Mouse (Mus musculus): ENCODE results near the gene Plekha6. TPM values are rescaled to one million over a fixed set of nuclear protein-coding genes. Genes with fewer than 3 reads are reported as not detected.

Gene Plekha6
- polyA plus RNA-seq, 2 experiments: 4.2 to 6.6 TPM

GRCm38 (mm10) chr1:133121246-133121645 lies 42.8 kb upstream of the Plekha6 start:
- ATAC-seq (ENCODE audit: low FRiP score, low read depth) (no peak), DNase-seq (ENCODE audit: low spot score) (no peak)
- H3K4me2 ChIP-seq (replicated peaks; ENCODE audit: low read depth, low read length, severe bottlenecking): no peak overlapping the region
- no peaks in the 10 kb centered on the region for H3K36me3 ChIP-seq (ENCODE audit: control insufficient read depth, insufficient read depth, low read length)
- no peaks in the 10 kb centered on the region for H3K27me3 ChIP-seq (ENCODE audit: control insufficient read depth, insufficient read depth, low read length)
- no peak overlapping the region for H3K9ac ChIP-seq (ENCODE audit: low read depth, low read length, severe bottlenecking)
- peaks cover 14% of the 10 kb centered on the region for H3K4me1 ChIP-seq (ENCODE audit: control insufficient read depth, insufficient read depth, low read length)
- WGBS: 62% methylated on average over 6 of the region's 6 CpGs
- H3K27ac ChIP-seq (replicated peaks; ENCODE audit: low read depth, low read length): no peak overlapping the region
- no peak overlapping the region for H3K4me3 ChIP-seq (replicated peaks; ENCODE audit: low read length)
- TF ChIP-seq POLR2A (IDR thresholded peaks at IDR 0.05; ENCODE audit: borderline replicate concordance, extremely low read depth, insufficient read depth, insufficient read length): no peak
- no peaks in the 10 kb centered on the region for H3K9me3 ChIP-seq (ENCODE audit: control insufficient read depth, low read length)

DNA sequence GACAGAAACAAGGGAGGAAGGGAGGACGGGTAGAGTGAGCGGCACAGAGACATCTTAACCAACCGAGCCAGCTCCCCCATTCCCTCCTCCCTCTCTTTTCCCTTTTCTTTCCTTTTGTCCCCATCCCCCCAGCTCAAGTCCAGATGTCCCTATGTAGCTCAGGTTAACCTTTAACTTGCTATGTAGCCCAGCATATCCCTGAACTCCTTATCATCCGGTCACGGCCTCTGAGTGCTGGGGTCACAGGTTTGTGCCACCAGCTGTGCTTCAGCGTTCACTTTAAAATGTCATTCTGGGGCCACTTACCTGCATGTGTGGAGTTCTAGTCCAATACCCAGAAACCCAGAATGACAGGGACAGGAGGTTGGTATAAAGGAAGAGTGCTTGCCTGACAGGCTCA lies 39.9 kb upstream of the Plekha6 start:
- Histone ChIP-seq H3K36me3 (ENCODE audit: control insufficient read depth, insufficient read depth, low read length) (no peaks in the 10 kb centered on the region), H3K9ac (ENCODE audit: low read depth, low read length, severe bottlenecking) (no peak overlapping the region), H3K27me3 (ENCODE audit: control insufficient read depth, insufficient read depth, low read length) (no peaks in the 10 kb centered on the region), H3K4me1 (ENCODE audit: control insufficient read depth, insufficient read depth, low read length) (peaks cover 14% of the 10 kb centered on the region), H3K27ac (replicated peaks; ENCODE audit: low read depth, low read length) (no peak overlapping the region), H3K4me2 (replicated peaks; ENCODE audit: low read depth, low read length, severe bottlenecking) (no peak overlapping the region), H3K4me3 (replicated peaks; ENCODE audit: low read length) (no peak overlapping the region), H3K9me3 (ENCODE audit: control insufficient read depth, low read length) (no peaks in the 10 kb centered on the region)
- no peak for DNase-seq (ENCODE audit: low spot score)
- TF ChIP-seq POLR2A (IDR thresholded peaks at IDR 0.05; ENCODE audit: borderline replicate concordance, extremely low read depth, insufficient read depth, insufficient read length): no peak
- WGBS: 85% methylated on average over 6 of the region's 6 CpGs
- no peak for ATAC-seq (ENCODE audit: low FRiP score, low read depth)

- peaks cover 5% of the 10 kb centered on the region; the same call in 1 of the 2 replicates for H3K4me1 ChIP-seq (ENCODE audit: control insufficient read depth, insufficient read depth, low read length)
- H3K27ac ChIP-seq (replicated peaks; ENCODE audit: low read depth, low read length): no peak overlapping the region
- WGBS: 86% methylated on average over 9 of the region's 9 CpGs
- H3K4me3 ChIP-seq (replicated peaks; ENCODE audit: low read length): no peak overlapping the region
- H3K4me2 ChIP-seq (replicated peaks; ENCODE audit: low read depth, low read length, severe bottlenecking): no peak overlapping the region
- TF ChIP-seq POLR2A (IDR thresholded peaks at IDR 0.05; ENCODE audit: borderline replicate concordance, extremely low read depth, insufficient read depth, insufficient read length): no peak
- no peak overlapping the region for H3K9ac ChIP-seq (ENCODE audit: low read depth, low read length, severe bottlenecking)
- H3K36me3 ChIP-seq (ENCODE audit: control insufficient read depth, insufficient read depth, low read length): no peaks in the 10 kb centered on the region
- ATAC-seq (ENCODE audit: low FRiP score, low read depth) (no peak), DNase-seq (ENCODE audit: low spot score) (no peak)
- H3K9me3 ChIP-seq (ENCODE audit: control insufficient read depth, low read length): no peaks in the 10 kb centered on the region
- no peaks in the 10 kb centered on the region for H3K27me3 ChIP-seq (ENCODE audit: control insufficient read depth, insufficient read depth, low read length)
Measured at GRCm38 (mm10) chr1:133125640-133126364, 38.2 kb upstream of the Plekha6 start.

DNA sequence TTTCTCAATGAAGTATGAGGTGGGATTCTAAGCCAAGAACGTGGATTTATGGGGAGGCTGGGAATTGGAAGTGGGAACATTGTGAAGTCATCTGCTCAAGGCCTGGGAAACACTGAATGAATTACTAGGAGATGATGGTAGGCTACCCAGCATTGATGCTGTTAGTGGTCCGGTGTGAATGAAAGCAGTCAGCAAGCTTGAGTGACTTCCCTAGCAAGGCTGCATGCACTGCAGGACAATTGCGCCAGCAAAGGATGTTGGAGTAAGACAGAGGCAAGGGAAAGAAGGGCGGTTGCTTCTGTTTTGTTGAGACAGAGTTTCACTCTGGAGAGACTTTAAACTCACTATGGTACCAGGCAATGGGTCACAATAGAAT lies 37.7 kb upstream of the Plekha6 start:
- Histone ChIP-seq H3K4me3 (replicated peaks; ENCODE audit: low read length) (no peak overlapping the region), H3K4me2 (replicated peaks; ENCODE audit: low read depth, low read length, severe bottlenecking) (no peak overlapping the region), H3K4me1 (ENCODE audit: control insufficient read depth, insufficient read depth, low read length) (peaks cover 5% of the 10 kb centered on the region; the same call in 1 of the 2 replicates), H3K9me3 (ENCODE audit: control insufficient read depth, low read length) (no peaks in the 10 kb centered on the region), H3K9ac (ENCODE audit: low read depth, low read length, severe bottlenecking) (no peak overlapping the region), H3K27ac (replicated peaks; ENCODE audit: low read depth, low read length) (no peak overlapping the region), H3K36me3 (ENCODE audit: control insufficient read depth, insufficient read depth, low read length) (no peaks in the 10 kb centered on the region), H3K27me3 (ENCODE audit: control insufficient read depth, insufficient read depth, low read length) (no peaks in the 10 kb centered on the region)
- WGBS: 52% methylated on average over 4 of the region's 4 CpGs
- no peak for TF ChIP-seq POLR2A (IDR thresholded peaks at IDR 0.05; ENCODE audit: borderline replicate concordance, extremely low read depth, insufficient read depth, insufficient read length)
- ATAC-seq (ENCODE audit: low FRiP score, low read depth): no peak
- no peak for DNase-seq (ENCODE audit: low spot score)

DNA sequence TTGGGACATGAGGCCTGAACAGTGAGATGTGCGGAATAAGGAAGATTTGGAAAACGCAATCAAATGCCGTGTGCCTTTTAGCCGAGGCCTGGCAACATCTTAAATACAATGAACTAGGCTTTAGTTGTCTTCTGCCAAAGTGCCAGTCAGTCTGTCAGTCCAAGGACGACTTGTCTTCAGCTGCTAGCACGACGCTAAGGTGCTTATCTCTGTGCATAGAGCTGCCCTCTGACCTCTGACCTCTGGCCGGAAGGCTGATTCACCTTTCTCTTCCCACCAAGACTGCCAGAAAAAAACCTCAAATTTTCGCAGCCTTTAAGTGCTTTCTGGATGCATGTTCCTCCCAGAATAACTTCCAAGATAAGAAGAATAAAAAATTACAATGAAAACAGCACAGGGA lies 36.7 kb upstream of the Plekha6 start:
- DNase-seq (ENCODE audit: low spot score): no peak
- Histone ChIP-seq H3K4me2 (replicated peaks; ENCODE audit: low read depth, low read length, severe bottlenecking) (no peak overlapping the region), H3K27ac (replicated peaks; ENCODE audit: low read depth, low read length) (no peak overlapping the region), H3K36me3 (ENCODE audit: control insufficient read depth, insufficient read depth, low read length) (no peaks in the 10 kb centered on the region), H3K4me1 (ENCODE audit: control insufficient read depth, insufficient read depth, low read length) (peaks cover 5% of the 10 kb centered on the region; the same call in 1 of the 2 replicates), H3K27me3 (ENCODE audit: control insufficient read depth, insufficient read depth, low read length) (no peaks in the 10 kb centered on the region), H3K9ac (ENCODE audit: low read depth, low read length, severe bottlenecking) (no peak overlapping the region), H3K9me3 (ENCODE audit: control insufficient read depth, low read length) (no peaks in the 10 kb centered on the region), H3K4me3 (replicated peaks; ENCODE audit: low read length) (no peak overlapping the region)
- no peak for ATAC-seq (ENCODE audit: low FRiP score, low read depth)
- WGBS: 66% methylated on average over 9 of the region's 9 CpGs
- no peak for TF ChIP-seq POLR2A (IDR thresholded peaks at IDR 0.05; ENCODE audit: borderline replicate concordance, extremely low read depth, insufficient read depth, insufficient read length)

Measured in limb, embryonic 14.5 days (tissue).